Mouse (Mus musculus): ENCODE results near the gene Agtpbp1. TPM values are rescaled to one million over a fixed set of nuclear protein-coding genes. Genes with fewer than 3 reads are reported as not detected.
"Not testable (repeated sequence)": the region's sequence is repeated elsewhere in the genome, so short reads cannot be mapped to it uniquely, and the experiment has no call there.

Agtpbp1 gene
- polyA plus RNA-seq, 1 experiment = 82.5 TPM

DNA sequence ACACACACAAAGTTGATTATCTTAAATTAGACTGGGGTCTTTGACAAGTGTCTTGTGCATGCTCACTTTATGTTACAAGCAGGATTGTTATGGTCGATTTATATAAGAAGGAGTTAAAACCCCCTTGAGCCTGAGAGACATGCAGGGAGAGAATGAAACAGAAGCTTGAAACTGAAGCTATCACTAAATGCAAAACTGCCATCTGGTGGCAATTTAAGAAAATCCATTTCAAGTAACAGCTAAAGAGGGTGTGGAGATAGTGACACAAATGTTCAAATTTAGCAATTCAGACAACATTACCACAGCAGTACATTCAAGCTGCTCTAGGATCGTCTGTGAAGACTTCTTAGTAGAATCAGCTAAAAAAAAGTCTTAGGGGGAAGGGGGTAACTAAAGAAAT is 95.9 kb downstream of the Agtpbp1 start:
- H3K4me3 ChIP-seq (ENCODE audit: control insufficient read depth, low read depth, low read length) = no peak overlapping the region
- no peaks in the 10 kb centered on the region for H3K4me1 ChIP-seq (ENCODE audit: control insufficient read depth, insufficient read depth, low read length)
- no peak overlapping the region for H3K27ac ChIP-seq (ENCODE audit: control insufficient read depth, insufficient read depth, low read depth, low read length)
- TF ChIP-seq POLR2A (IDR thresholded peaks at IDR 0.05; ENCODE audit: control insufficient read depth, low read depth, low read length) (no peak), CTCF (IDR thresholded peaks at IDR 0.05; ENCODE audit: control insufficient read depth, insufficient read depth, insufficient replicate concordance, low read depth, low read length) (no peak)
- H3K36me3 ChIP-seq (ENCODE audit: control insufficient read depth, insufficient read depth, low read length) = 0 out of 2 replicates have a peak, but pooled peaks cover under 1% of the 10 kb centered on the region
- no peaks in the 10 kb centered on the region for H3K27me3 ChIP-seq (ENCODE audit: control insufficient read depth, insufficient read depth, low read length)

DNA sequence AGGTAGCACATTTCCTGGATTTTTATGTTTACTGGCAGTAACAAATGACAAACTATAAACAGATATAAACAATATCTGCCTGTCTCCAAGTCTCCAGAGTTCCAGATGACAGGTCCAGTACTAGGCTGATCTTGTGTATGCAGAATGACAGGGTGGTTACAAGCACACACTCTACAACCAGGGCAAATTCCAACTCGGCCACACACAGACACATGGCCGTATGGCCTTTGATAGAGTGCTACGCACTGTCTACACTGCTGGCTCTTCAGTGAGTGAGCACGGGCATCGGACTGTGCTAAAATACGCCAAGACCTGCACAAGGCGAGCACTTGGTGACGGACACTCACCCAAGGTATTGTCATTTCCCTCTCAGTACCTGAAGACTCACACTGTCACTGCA is 97.7 kb downstream of the Agtpbp1 start:
- no peak overlapping the region for H3K4me3 ChIP-seq (ENCODE audit: control insufficient read depth, low read depth, low read length)
- H3K27me3 ChIP-seq (ENCODE audit: control insufficient read depth, insufficient read depth, low read length) = no peaks in the 10 kb centered on the region
- TF ChIP-seq CTCF (IDR thresholded peaks at IDR 0.05; ENCODE audit: control insufficient read depth, insufficient read depth, insufficient replicate concordance, low read depth, low read length) (no peak), POLR2A (IDR thresholded peaks at IDR 0.05; ENCODE audit: control insufficient read depth, low read depth, low read length) (no peak)
- H3K4me1 ChIP-seq (ENCODE audit: control insufficient read depth, insufficient read depth, low read length) = no peaks in the 10 kb centered on the region
- H3K27ac ChIP-seq (ENCODE audit: control insufficient read depth, insufficient read depth, low read depth, low read length) = no peak overlapping the region
- no peaks in the 10 kb centered on the region for H3K36me3 ChIP-seq (ENCODE audit: control insufficient read depth, insufficient read depth, low read length)

DNA sequence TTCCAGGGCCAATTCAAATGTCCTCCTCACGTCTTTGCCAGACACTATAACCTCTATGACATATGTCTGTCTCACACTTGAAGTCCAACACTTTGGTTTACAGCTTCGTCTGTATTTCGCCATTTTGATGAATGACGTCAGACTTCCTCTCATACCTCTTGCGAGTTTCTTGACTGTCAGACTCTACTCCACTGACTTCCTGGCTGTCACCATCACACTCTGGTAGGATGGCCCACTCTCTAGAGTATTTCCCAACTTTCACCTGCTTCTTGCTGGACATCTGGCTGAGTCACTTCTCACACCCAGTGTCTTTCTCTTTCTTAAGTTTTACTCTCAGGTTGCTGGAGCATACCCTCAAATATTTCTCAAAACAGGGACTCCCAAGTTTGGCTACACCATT is 98.8 kb downstream of the Agtpbp1 start:
- TF ChIP-seq CTCF (IDR thresholded peaks at IDR 0.05; ENCODE audit: control insufficient read depth, insufficient read depth, insufficient replicate concordance, low read depth, low read length) (no peak), POLR2A (IDR thresholded peaks at IDR 0.05; ENCODE audit: control insufficient read depth, low read depth, low read length) (no peak)

DNA sequence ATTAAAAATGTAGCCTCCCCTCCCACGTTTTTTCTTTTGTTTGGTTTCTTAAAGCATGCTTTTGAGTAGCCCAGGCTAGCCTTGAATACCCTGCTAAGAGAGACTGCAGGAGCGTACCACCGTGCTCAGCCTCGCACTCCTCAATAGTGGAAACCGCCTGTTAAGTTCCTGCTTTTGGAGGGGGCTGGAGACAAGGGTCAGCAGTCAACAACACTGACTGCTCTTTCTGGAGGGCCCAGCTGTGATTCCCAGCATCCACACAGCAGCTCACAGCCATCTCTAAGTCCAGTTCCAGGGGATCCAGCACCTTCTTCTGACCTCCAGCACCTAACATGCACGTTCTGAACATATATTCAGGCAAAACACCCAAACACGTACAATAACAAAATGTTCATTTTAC is 99.6 kb downstream of the Agtpbp1 start:
- Histone ChIP-seq H3K4me1 (ENCODE audit: control insufficient read depth, insufficient read depth, low read length) (no peaks in the 10 kb centered on the region), H3K27ac (ENCODE audit: control insufficient read depth, insufficient read depth, low read depth, low read length) (no peak overlapping the region), H3K27me3 (ENCODE audit: control insufficient read depth, insufficient read depth, low read length) (no peaks in the 10 kb centered on the region), H3K36me3 (ENCODE audit: control insufficient read depth, insufficient read depth, low read length) (no peaks in the 10 kb centered on the region), H3K4me3 (ENCODE audit: control insufficient read depth, low read depth, low read length) (no peak overlapping the region)
- no peak for TF ChIP-seq CTCF (IDR thresholded peaks at IDR 0.05; ENCODE audit: control insufficient read depth, insufficient read depth, insufficient replicate concordance, low read depth, low read length)
- TF ChIP-seq POLR2A (IDR thresholded peaks at IDR 0.05; ENCODE audit: control insufficient read depth, low read depth, low read length) = no peak

More for the DNA sequence above, 98.8 kb downstream of the Agtpbp1 start:
- Histone ChIP-seq H3K4me1 (ENCODE audit: control insufficient read depth, insufficient read depth, low read length) (no peaks in the 10 kb centered on the region), H3K27ac (ENCODE audit: control insufficient read depth, insufficient read depth, low read depth, low read length) (no peak overlapping the region), H3K36me3 (ENCODE audit: control insufficient read depth, insufficient read depth, low read length) (no peaks in the 10 kb centered on the region), H3K27me3 (ENCODE audit: control insufficient read depth, insufficient read depth, low read length) (no peaks in the 10 kb centered on the region), H3K4me3 (ENCODE audit: control insufficient read depth, low read depth, low read length) (no peak overlapping the region)

DNA sequence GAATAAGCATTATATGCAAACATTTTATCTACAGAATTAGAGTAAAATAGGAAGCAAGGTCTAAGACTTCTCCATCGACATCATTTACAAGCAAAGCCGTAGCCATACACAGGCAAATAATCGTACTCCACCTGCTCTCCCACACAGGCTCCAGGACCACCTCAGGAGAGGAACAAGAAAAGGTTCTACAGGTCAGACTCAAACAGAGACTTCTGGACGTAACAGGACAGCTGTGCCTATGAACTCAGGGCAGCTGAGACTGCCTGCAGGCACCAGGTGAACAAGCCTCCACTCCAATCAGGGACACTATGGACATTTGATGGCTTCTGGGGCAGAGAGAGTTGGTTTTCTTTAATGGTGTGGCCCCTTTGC is 103.6 kb downstream of the Agtpbp1 start:
- TF ChIP-seq POLR2A (IDR thresholded peaks at IDR 0.05; ENCODE audit: control insufficient read depth, low read depth, low read length) (no peak), CTCF (IDR thresholded peaks at IDR 0.05; ENCODE audit: control insufficient read depth, insufficient read depth, insufficient replicate concordance, low read depth, low read length) (no peak)
- H3K4me3 ChIP-seq (ENCODE audit: control insufficient read depth, low read depth, low read length) = no peak overlapping the region
- H3K27ac ChIP-seq (ENCODE audit: control insufficient read depth, insufficient read depth, low read depth, low read length) = no peak overlapping the region
- H3K4me1 ChIP-seq (ENCODE audit: control insufficient read depth, insufficient read depth, low read length) = no peaks in the 10 kb centered on the region
- H3K36me3 ChIP-seq (ENCODE audit: control insufficient read depth, insufficient read depth, low read length) = no peaks in the 10 kb centered on the region
- no peaks in the 10 kb centered on the region for H3K27me3 ChIP-seq (ENCODE audit: control insufficient read depth, insufficient read depth, low read length)

DNA sequence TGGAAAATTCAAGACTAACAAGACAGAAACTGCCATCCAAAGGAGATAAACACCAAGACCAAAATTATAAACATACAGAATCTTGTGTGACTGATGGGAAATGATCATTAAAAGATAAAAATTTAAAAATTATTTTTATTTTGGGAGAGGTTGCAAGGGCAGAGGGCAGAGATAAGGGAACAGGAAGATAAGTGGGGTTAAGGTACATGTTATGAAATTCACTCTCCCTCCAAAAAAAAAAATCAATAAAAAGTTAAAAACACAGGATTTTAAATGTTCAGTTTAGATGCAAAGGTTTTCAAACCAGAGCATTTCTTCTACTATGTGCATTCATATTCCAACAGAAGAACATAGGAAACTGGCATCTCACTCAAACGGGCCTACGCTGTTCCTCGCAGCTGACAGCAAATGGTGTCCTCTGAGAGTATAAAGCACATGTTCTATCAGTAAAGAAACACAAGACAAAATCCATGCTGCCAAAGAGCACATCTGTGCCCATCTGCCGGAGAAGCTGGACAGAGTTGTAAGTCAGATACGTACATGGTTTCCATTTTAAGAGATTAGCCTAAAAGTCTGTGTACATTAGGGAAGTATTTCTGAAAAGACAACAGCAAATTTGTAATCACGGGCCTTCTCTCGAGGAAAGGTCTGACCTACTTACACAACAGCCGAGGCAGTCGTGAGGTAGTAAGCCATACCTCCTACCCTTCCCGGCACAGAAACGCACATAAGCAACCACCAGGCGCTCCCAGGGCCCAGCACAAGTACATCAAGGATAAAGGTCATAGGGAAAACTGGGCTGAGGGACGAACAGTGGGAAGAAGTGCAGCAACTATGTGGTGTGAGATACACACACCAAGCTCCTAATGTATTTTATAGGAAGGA is 104.2 kb downstream of the Agtpbp1 start:
- TF ChIP-seq CTCF (IDR thresholded peaks at IDR 0.05; ENCODE audit: control insufficient read depth, insufficient read depth, insufficient replicate concordance, low read depth, low read length) (no peak), POLR2A (IDR thresholded peaks at IDR 0.05; ENCODE audit: control insufficient read depth, low read depth, low read length) (no peak)
- Histone ChIP-seq H3K4me1 (ENCODE audit: control insufficient read depth, insufficient read depth, low read length) (no peaks in the 10 kb centered on the region), H3K36me3 (ENCODE audit: control insufficient read depth, insufficient read depth, low read length) (no peaks in the 10 kb centered on the region; the same call in 1 of the 2 replicates), H3K27ac (ENCODE audit: control insufficient read depth, insufficient read depth, low read depth, low read length) (no peak overlapping the region), H3K27me3 (ENCODE audit: control insufficient read depth, insufficient read depth, low read length) (no peaks in the 10 kb centered on the region), H3K4me3 (ENCODE audit: control insufficient read depth, low read depth, low read length) (no peak overlapping the region)

DNA sequence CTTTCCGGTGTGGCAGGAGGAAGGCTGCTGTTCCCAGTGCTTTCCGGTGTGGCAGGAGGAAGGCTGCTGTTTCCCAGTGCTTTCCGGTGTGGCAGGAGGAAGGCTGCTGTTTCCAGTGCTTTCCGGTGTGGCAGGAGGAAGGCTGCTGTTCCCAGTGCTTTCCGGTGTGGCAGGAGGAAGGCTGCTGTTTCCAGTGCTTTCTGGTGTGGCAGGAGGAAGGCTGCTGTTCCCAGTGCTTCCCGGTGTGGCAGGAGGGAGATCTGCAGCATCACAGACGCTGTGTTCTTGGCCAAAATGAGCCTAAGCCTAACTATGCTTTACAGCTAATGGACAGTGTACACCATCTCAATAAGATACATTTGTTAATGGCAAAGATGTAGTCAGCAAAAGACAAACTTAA is 107.1 kb downstream of the Agtpbp1 start:
- H3K27ac ChIP-seq (ENCODE audit: control insufficient read depth, insufficient read depth, low read depth, low read length); H3K4me1 ChIP-seq (ENCODE audit: control insufficient read depth, insufficient read depth, low read length); H3K36me3 ChIP-seq (ENCODE audit: control insufficient read depth, insufficient read depth, low read length); H3K4me3 ChIP-seq (ENCODE audit: control insufficient read depth, low read depth, low read length); H3K27me3 ChIP-seq (ENCODE audit: control insufficient read depth, insufficient read depth, low read length): not testable (repeated sequence)
